29 mouse cellular contexts compared by ENCODE assay signal in the genomic region with DNA sequence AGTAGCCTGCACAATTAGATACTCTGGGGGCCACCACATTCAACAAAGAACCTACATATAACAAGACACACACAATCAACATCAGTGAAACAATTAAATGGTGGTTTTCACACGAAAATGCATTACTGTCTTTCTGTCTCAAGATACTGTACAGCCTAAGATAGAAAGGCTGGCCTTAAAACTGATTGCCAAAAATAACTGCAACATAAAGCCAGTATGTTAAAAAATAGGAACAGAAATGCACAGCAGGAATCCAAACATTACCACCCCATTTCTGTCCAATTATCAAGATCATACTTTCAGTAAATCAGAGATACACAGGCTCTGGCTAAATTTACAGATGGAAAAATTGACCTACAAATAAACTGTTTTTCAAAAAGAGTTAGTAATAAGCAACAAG. TPM values are rescaled to one million over a fixed set of nuclear protein-coding genes. Genes with fewer than 3 reads are reported as not detected.
DNase-seq lines count a peak whose midpoint lies in the region; ATAC-seq and TF ChIP-seq lines count a peak whose summit lies in the region.
"Had no signal": no experiment of that assay in that cellular context is flagged by ENCODE, and none has a peak within 500 bp of the region (broad histone marks: within the 10 kb centered on the region; RNA-seq: fewer than 3 reads in every experiment).

No protein-coding gene starts in this region.

- H3K4me1 ChIP-seq in heart, embryonic 14.5 days (ENCODE audit: control insufficient read depth in 2 of 2, insufficient read depth in 2 of 2, low read length in 2 of 2), result peaks cover 4 to 22% of the 10 kb centered on the region in 2 experiments
- peaks cover 16% of the 10 kb centered on the region for H3K4me1 ChIP-seq in heart, embryonic 12.5 days (replicated peaks)
- peaks cover 26% of the 10 kb centered on the region for H3K4me1 ChIP-seq in heart, postnatal 0 days (ENCODE audit: control insufficient read depth, insufficient read depth)
- peaks cover 34% of the 10 kb centered on the region for H3K4me1 ChIP-seq in lung, embryonic 15.5 days

- no peak overlapping the region for H3K4me3 ChIP-seq in heart, embryonic 14.5 days (ENCODE audit: control insufficient read depth in 1 of 2, insufficient read depth in 1 of 2, low read depth in 1 of 2, low read length in 2 of 2)
- no peak overlapping the region for H3K4me3 ChIP-seq in heart, embryonic 12.5 days
- H3K4me3 ChIP-seq in heart, postnatal 0 days (ENCODE audit: low read depth, low read length), result no peak overlapping the region
- H3K4me3 ChIP-seq in lung, embryonic 15.5 days, result no peak overlapping the region
- H3K4me3 ChIP-seq: embryonic facial prominence, embryonic 10.5 days; embryonic facial prominence, embryonic 13.5 days; erythroblast, embryonic 14.5 days; forebrain, embryonic 12.5 days; forebrain, embryonic 15.5 days; hindbrain, embryonic 10.5 days; hindbrain, embryonic 13.5 days; intestine, embryonic 15.5 days had no signal

- TF ChIP-seq CTCF in heart, postnatal 0 days (IDR thresholded peaks at IDR 0.05; ENCODE audit: low read depth), result no peak

- H3K9me3 ChIP-seq in heart, embryonic 14.5 days (ENCODE audit: control insufficient read depth, low read length), result no peaks in the 10 kb centered on the region
- no peaks in the 10 kb centered on the region for H3K9me3 ChIP-seq in heart, embryonic 12.5 days (replicated peaks)
- no peaks in the 10 kb centered on the region for H3K9me3 ChIP-seq in heart, postnatal 0 days (replicated peaks; ENCODE audit: control insufficient read depth, low read length)
- H3K9me3 ChIP-seq in lung, embryonic 15.5 days, result no peaks in the 10 kb centered on the region
- H3K9me3 ChIP-seq: embryonic facial prominence, embryonic 10.5 days; embryonic facial prominence, embryonic 13.5 days; forebrain, embryonic 12.5 days; forebrain, embryonic 15.5 days; hindbrain, embryonic 10.5 days; hindbrain, embryonic 13.5 days; intestine, embryonic 15.5 days had no signal

- H3K27me3 ChIP-seq in heart, embryonic 14.5 days (ENCODE audit: control insufficient read depth, insufficient read depth, low read length), result no peaks in the 10 kb centered on the region
- no peaks in the 10 kb centered on the region for H3K27me3 ChIP-seq in heart, embryonic 12.5 days (replicated peaks)
- H3K27me3 ChIP-seq in heart, postnatal 0 days (ENCODE audit: control insufficient read depth, insufficient read depth, low read length), result no peaks in the 10 kb centered on the region
- H3K27me3 ChIP-seq in lung, embryonic 15.5 days, result no peaks in the 10 kb centered on the region
- H3K27me3 ChIP-seq: embryonic facial prominence, embryonic 13.5 days; forebrain, embryonic 12.5 days; forebrain, embryonic 15.5 days; hindbrain, embryonic 13.5 days; intestine, embryonic 15.5 days had no signal

- DNase-seq in heart, postnatal 0 days (ENCODE audit: low spot score), result no peak
- no peak for DNase-seq in heart, adult 8-10 months (ENCODE audit: low spot score)
- DNase-seq in lung, postnatal 25 days (ENCODE audit: low spot score), result no peak
- DNase-seq in right cerebral cortex, postnatal 4 days, result no peak
- DNase-seq: adrenal gland, adult 8-10 months; adrenal gland, postnatal 25 days; cerebellum, adult 11-12 months; cerebellum, adult 8-10 months; cerebellum, postnatal 10 days; cerebellum, postnatal 36 days; embryo, embryonic 11 days; gastrocnemius, postnatal 25 days; kidney, adult 11 months had no signal

- WGBS in heart, embryonic 14.5 days, result 29% methylated on average over 1 of the region's 1 CpGs
- 42% methylated on average over 1 of the region's 1 CpGs for WGBS in heart, embryonic 12.5 days
- 17% methylated on average over 1 of the region's 1 CpGs for WGBS in heart, postnatal 0 days
- WGBS in lung, embryonic 15.5 days, result 13% methylated on average over 1 of the region's 1 CpGs

- TF ChIP-seq EP300 in heart, postnatal 0 days (IDR thresholded peaks at IDR 0.05; ENCODE audit: low read depth), result no peak

- peaks cover 8% of the 10 kb centered on the region; the same call in 1 of the 2 replicates for H3K36me3 ChIP-seq in heart, embryonic 14.5 days (ENCODE audit: control insufficient read depth, insufficient read depth, low read length)
- 0 out of 2 replicates have a peak, but pooled peaks cover 3% of the 10 kb centered on the region for H3K36me3 ChIP-seq in heart, embryonic 12.5 days
- 0 out of 2 replicates have a peak, but pooled peaks cover 6% of the 10 kb centered on the region for H3K36me3 ChIP-seq in heart, postnatal 0 days (replicated peaks; ENCODE audit: control insufficient read depth, insufficient read depth, low read length)
- H3K36me3 ChIP-seq in lung, embryonic 15.5 days, result no peaks in the 10 kb centered on the region
- H3K36me3 ChIP-seq: embryonic facial prominence, embryonic 13.5 days; forebrain, embryonic 12.5 days; forebrain, embryonic 15.5 days; hindbrain, embryonic 13.5 days; intestine, embryonic 15.5 days had no signal

- peak overlapping the region in 1 of 2 experiments; percentile 6; a peak in 1 of 4 replicates for H3K27ac ChIP-seq in heart, embryonic 14.5 days (replicated peaks in 1 of 2; ENCODE audit: control insufficient read depth in 1 of 2, insufficient read depth in 1 of 2, low read depth in 2 of 2, low read length in 2 of 2)
- no peak overlapping the region for H3K27ac ChIP-seq in heart, embryonic 12.5 days (ENCODE audit: poor library complexity, severe bottlenecking)
- H3K27ac ChIP-seq in heart, postnatal 0 days (ENCODE audit: low read depth), result peak overlapping the region; percentile 46; the same call in 1 of the 2 replicates
- peak overlapping the region; percentile 59 for H3K27ac ChIP-seq in lung, embryonic 15.5 days
- H3K27ac ChIP-seq: embryonic facial prominence, embryonic 10.5 days; embryonic facial prominence, embryonic 13.5 days; forebrain, embryonic 12.5 days; forebrain, embryonic 15.5 days; hindbrain, embryonic 10.5 days; hindbrain, embryonic 13.5 days; intestine, embryonic 15.5 days had no signal

- no peak for ATAC-seq in heart, embryonic 14.5 days (ENCODE audit: insufficient number of reproducible peaks, insufficient read depth, low FRiP score, low read depth)
- no peak for ATAC-seq in heart, embryonic 12.5 days (ENCODE audit: insufficient number of reproducible peaks, low FRiP score)
- ATAC-seq in heart, postnatal 0 days (ENCODE audit: insufficient read depth, low read depth), result no peak
- no peak for ATAC-seq in lung, embryonic 15.5 days (ENCODE audit: borderline replicate concordance, extremely low read depth, low FRiP score, low TSS enrichment)
- ATAC-seq: activated CD4-positive, CD25-positive, alpha-beta regulatory T cell, adult 4 months; CD4-positive, CD25-positive, alpha-beta regulatory T cell, adult 4 months; forebrain, embryonic 15.5 days; intestine, embryonic 15.5 days had no signal

- peak overlapping the region; percentile 43; the same call in 1 of the 2 replicates for H3K4me2 ChIP-seq in heart, embryonic 14.5 days (ENCODE audit: low read length)
- no peak overlapping the region for H3K4me2 ChIP-seq in heart, embryonic 12.5 days
- no peak overlapping the region; the same call in 1 of the 2 replicates for H3K4me2 ChIP-seq in heart, postnatal 0 days (ENCODE audit: low read depth, low read length)
- peak overlapping the region; percentile 34 for H3K4me2 ChIP-seq in lung, embryonic 15.5 days
- H3K4me2 ChIP-seq: embryonic facial prominence, embryonic 13.5 days; forebrain, embryonic 12.5 days; forebrain, embryonic 15.5 days; hindbrain, embryonic 13.5 days; intestine, embryonic 15.5 days had no signal

- peak overlapping the region; percentile 25; the same call in 1 of the 2 replicates for H3K9ac ChIP-seq in heart, embryonic 14.5 days (ENCODE audit: low read length)
- H3K9ac ChIP-seq in heart, embryonic 12.5 days, result no peak overlapping the region
- no peak overlapping the region for H3K9ac ChIP-seq in heart, postnatal 0 days (replicated peaks; ENCODE audit: low read depth, low read length)
- H3K9ac ChIP-seq in lung, embryonic 15.5 days, result no peak overlapping the region
- H3K9ac ChIP-seq: embryonic facial prominence, embryonic 13.5 days; forebrain, embryonic 12.5 days; forebrain, embryonic 15.5 days; hindbrain, embryonic 13.5 days; intestine, embryonic 15.5 days had no signal

RNA-seq across cellular contexts. Expression of gene Bst1, which starts 41.7 kb away (rescaled TPM):
- polyA plus RNA-seq in heart, embryonic 14.5 days (2014; fragmentation: Nextera tagmentation; extraction: Ambion mirVana), result 1.4 and 1.8 TPM in 2 replicates
- polyA plus RNA-seq in heart, embryonic 12.5 days (2016; fragmentation: Nextera tagmentation; extraction: Ambion mirVana), result 0.06 and 0.09 TPM in 2 replicates
- total RNA-seq in heart, postnatal 0 days (2014; rRNA removed; ENCODE audit: low replicate concordance), result 0.15 and 0.70 TPM in 2 replicates
- polyA plus RNA-seq in heart, postnatal 0 days (2015; fragmentation: Nextera tagmentation; extraction: Ambion mirVana), result 0.70 and 1.2 TPM in 2 replicates
- 1 to 10 TPM; 1.7 to 3.6 (median 2.3) TPM for total RNA-seq in heart, adult 8-10 months (2022)
- polyA plus RNA-seq in lung, embryonic 15.5 days (2015; fragmentation: Nextera tagmentation; extraction: Ambion mirVana), result 1.4 and 2.4 TPM in 2 replicates
- total RNA-seq: gastrocnemius, adult 8-10 months had no signal
- polyA plus RNA-seq: C2C12; CD4-positive, CD25-positive, alpha-beta regulatory T cell, adult 4 months; embryonic facial prominence, embryonic 13.5 days; erythroblast, embryonic 14.5 days; forebrain, embryonic 12.5 days; forebrain, embryonic 15.5 days; hindbrain, embryonic 10.5 days; hindbrain, embryonic 13.5 days; hindbrain, embryonic 16.5 days had no signal

RNA-seq across cellular contexts. Expression of gene Fbxl5, which starts 44.4 kb away (rescaled TPM):
- polyA plus RNA-seq in heart, embryonic 14.5 days (2014; fragmentation: Nextera tagmentation; extraction: Ambion mirVana), result 53.8 and 54.1 TPM in 2 replicates
- polyA plus RNA-seq in heart, embryonic 12.5 days (2016; fragmentation: Nextera tagmentation; extraction: Ambion mirVana), result 48.2 and 50.0 TPM in 2 replicates
- 48.9 and 56.0 TPM in 2 replicates for total RNA-seq in heart, postnatal 0 days (2014; rRNA removed; ENCODE audit: low replicate concordance)
- 40.3 and 41.9 TPM in 2 replicates for polyA plus RNA-seq in heart, postnatal 0 days (2015; fragmentation: Nextera tagmentation; extraction: Ambion mirVana)
- 10 to 100 TPM; 36.4 to 43.2 (median 38.0) TPM for total RNA-seq in heart, adult 8-10 months (2022)
- polyA plus RNA-seq in lung, embryonic 15.5 days (2015; fragmentation: Nextera tagmentation; extraction: Ambion mirVana), result 67.4 and 70.4 TPM in 2 replicates

Comparison
In these comparisons a context has a peak if more than half of its experiments do, and no peak if none do; other contexts are left out.
1. H3K4me2 ChIP-seq: peak in heart, embryonic 14.5 days (single experiment) and lung, embryonic 15.5 days (single experiment); none in heart, embryonic 12.5 days (single experiment) and heart, postnatal 0 days (single experiment).